Mouse (Mus musculus): Measurements from ENCODE around the gene Fbxl17. TPM values are rescaled to one million over a fixed set of nuclear protein-coding genes. Genes with fewer than 3 reads are reported as not detected.

Fbxl17 gene
- total and polyA plus RNA-seq, 3 experiments = 5.0 to 9.7 TPM; not detected in 1

GRCm38 (mm10) chr17:63534576-63535265 is 34.9 kb upstream of the Fbxl17 start:
- H3K9ac ChIP-seq (ENCODE audit: control insufficient read depth, low read depth, low read length, poor library complexity, severe bottlenecking) = no peak overlapping the region

GRCm38 (mm10) chr17:63533074-63533836 is 33.4 kb upstream of the Fbxl17 start:
- no peak for DNase-seq (ENCODE audit: low read depth, low spot score)
- H3K9me3 ChIP-seq (replicated peaks; ENCODE audit: insufficient read depth, low read length) = no peaks in the 10 kb centered on the region
- TF ChIP-seq SMC3 (IDR thresholded peaks at IDR 0.05; ENCODE audit: low read depth, low read length) (no peak), POLR2AphosphoS5 (IDR thresholded peaks at IDR 0.05; ENCODE audit: borderline replicate concordance, low read depth, low read length) (no peak), MYC (IDR thresholded peaks at IDR 0.05; ENCODE audit: low read depth, low read length) (no peak), TCF12 (IDR thresholded peaks at IDR 0.05; ENCODE audit: low read depth, low read length) (no peak), ZMIZ1 (IDR thresholded peaks at IDR 0.05; ENCODE audit: low read depth, low read length) (no peak), ETS1 (IDR thresholded peaks at IDR 0.05; ENCODE audit: low read depth, low read length) (no peak), EP300 (IDR thresholded peaks at IDR 0.05; ENCODE audit: low read depth in 1 of 2, low read length in 2 of 2) (no peak), BHLHE40 (IDR thresholded peaks at IDR 0.05; ENCODE audit: borderline replicate concordance, low read depth, low read length) (no peak), RAD21 (IDR thresholded peaks at IDR 0.05; ENCODE audit: low read depth, low read length) (no peak), MEF2A (IDR thresholded peaks at IDR 0.05; ENCODE audit: extremely low read depth, insufficient replicate concordance, low read depth, low read length, poor library complexity, severe bottlenecking) (no peak), MAFK (IDR thresholded peaks at IDR 0.05; ENCODE audit: borderline replicate concordance, low read depth, low read length) (no peak), E2F4 (IDR thresholded peaks at IDR 0.05; ENCODE audit: borderline replicate concordance, low read depth, low read length) (no peak), GATA1 (IDR thresholded peaks at IDR 0.05; ENCODE audit: low read depth, low read length) (no peak), ZC3H11A (IDR thresholded peaks at IDR 0.05; ENCODE audit: low read depth, low read length) (no peak), CHD2 (IDR thresholded peaks at IDR 0.05; ENCODE audit: low read length) (no peak), NRF1 (IDR thresholded peaks at IDR 0.05; ENCODE audit: insufficient read depth, low read depth, low read length, poor library complexity, severe bottlenecking) (no peak), MAX (IDR thresholded peaks at IDR 0.05; ENCODE audit: low read length) (no peak), USF1 (IDR thresholded peaks at IDR 0.05; ENCODE audit: low read depth, low read length) (no peak), ELF1 (IDR thresholded peaks at IDR 0.05; ENCODE audit: low read depth, low read length) (no peak)
- no peaks in the 10 kb centered on the region for H3K36me3 ChIP-seq (ENCODE audit: control insufficient read depth in 1 of 2, insufficient read depth in 2 of 2, low read length in 2 of 2)
- H3K9ac ChIP-seq (ENCODE audit: control insufficient read depth, low read depth, low read length, poor library complexity, severe bottlenecking) = no peak overlapping the region
- no peak overlapping the region for H3K4me3 ChIP-seq (ENCODE audit: control insufficient read depth in 1 of 2, insufficient read depth in 1 of 2, low read depth in 2 of 2, low read length in 2 of 2)
- no peak overlapping the region for H3K27ac ChIP-seq (ENCODE audit: control insufficient read depth, low read depth, low read length)
- no peaks in the 10 kb centered on the region for H3K4me1 ChIP-seq (ENCODE audit: control insufficient read depth in 1 of 2, insufficient read depth in 2 of 2, low read length in 2 of 2)
- H3K79me2 ChIP-seq (ENCODE audit: control insufficient read depth, insufficient read depth, low read length, poor library complexity) = no peaks in the 10 kb centered on the region
- no peaks in the 10 kb centered on the region for H3K27me3 ChIP-seq (ENCODE audit: control insufficient read depth in 1 of 2, insufficient read depth in 2 of 2, low read length in 2 of 2)

More at GRCm38 (mm10) chr17:63534576-63535265, 34.9 kb upstream of the Fbxl17 start:
- DNase-seq (ENCODE audit: low read depth, low spot score) = no peak
- Histone ChIP-seq H3K27me3 (ENCODE audit: control insufficient read depth in 1 of 2, insufficient read depth in 2 of 2, low read length in 2 of 2) (no peaks in the 10 kb centered on the region), H3K4me3 (ENCODE audit: control insufficient read depth in 1 of 2, insufficient read depth in 1 of 2, low read depth in 2 of 2, low read length in 2 of 2) (no peak overlapping the region), H3K79me2 (ENCODE audit: control insufficient read depth, insufficient read depth, low read length, poor library complexity) (no peaks in the 10 kb centered on the region), H3K9me3 (replicated peaks; ENCODE audit: insufficient read depth, low read length) (no peaks in the 10 kb centered on the region), H3K27ac (ENCODE audit: control insufficient read depth, low read depth, low read length) (no peak overlapping the region), H3K4me1 (ENCODE audit: control insufficient read depth in 1 of 2, insufficient read depth in 2 of 2, low read length in 2 of 2) (no peaks in the 10 kb centered on the region; a peak in 1 of 4 replicates), H3K36me3 (ENCODE audit: control insufficient read depth in 1 of 2, insufficient read depth in 2 of 2, low read length in 2 of 2) (no peaks in the 10 kb centered on the region)
- TF ChIP-seq KAT2A (conservative IDR thresholded peaks at IDR 0.05; ENCODE audit: low read depth, low read length) (no peak), GABPA (IDR thresholded peaks at IDR 0.05; ENCODE audit: low read depth, low read length) (no peak)

Measured in MEL (cell line).